Mouse (Mus musculus) adrenal gland, adult 2 months (tissue): ENCODE measurements around the gene Rgs9. TPM values are rescaled to one million over a fixed set of nuclear protein-coding genes. Genes with fewer than 3 reads are reported as not detected.
"Not testable (repeated sequence)": the region's sequence is repeated elsewhere in the genome, so short reads cannot be mapped to it uniquely, and the experiment has no call there.

Experiments used
- DNase-seq: peaks from one replicate; pipeline ENCODE4 v3.0.0; 2021
- polyA plus RNA-seq: library from polyadenylated mRNA; depleted of rRNA; stranded (reverse); fragments of >200 nt; gene quantifications from 2 replicates; pipeline ENCODE4 v1.2.3, GENCODE M21; 2012
- total RNA-seq, 2 experiments: library from RNA; stranded (reverse); gene quantifications; 2 replicates each; pipeline ENCODE4 v1.2.3; 2021

Gene Rgs9
- total and polyA plus RNA-seq, 3 experiments, result 2.8 to 6.0 (median 4.3) TPM

DNA sequence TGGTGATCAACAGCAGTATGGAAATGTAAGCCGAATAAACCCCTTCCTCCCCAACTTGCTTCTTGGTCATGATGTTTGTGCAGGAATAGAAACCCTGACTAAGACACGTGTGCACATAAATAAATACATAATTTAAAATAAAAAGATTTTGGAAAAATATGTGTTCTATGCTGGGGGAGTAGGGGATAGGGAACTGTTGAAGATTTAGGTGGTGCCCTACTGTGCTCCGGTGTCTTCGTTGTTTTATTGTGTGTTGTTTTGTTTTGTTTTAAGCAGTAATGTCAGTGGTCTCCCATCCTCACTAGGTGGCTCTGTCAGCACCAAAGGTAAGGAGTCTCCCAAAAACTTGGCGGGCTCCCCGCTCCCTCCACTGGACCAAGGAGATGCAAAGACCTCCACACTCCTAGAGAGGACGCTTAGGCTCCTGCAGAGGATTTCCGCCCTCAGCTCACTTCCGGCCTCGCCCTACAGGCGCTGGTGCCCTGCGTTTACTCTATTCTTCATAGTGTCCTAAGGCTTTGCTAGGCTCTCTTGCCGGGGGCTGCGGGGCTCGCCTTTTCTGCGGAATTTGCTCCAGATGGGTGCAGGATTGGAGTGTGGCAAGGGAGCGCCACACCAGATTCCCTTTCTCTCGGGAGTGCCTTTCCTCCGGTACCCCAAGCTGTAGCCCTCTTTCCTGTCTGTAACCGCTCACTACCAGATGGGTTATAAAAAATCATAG, 14.1 kb upstream of the Rgs9 start:
- peak; percentile 82 for DNase-seq

DNA sequence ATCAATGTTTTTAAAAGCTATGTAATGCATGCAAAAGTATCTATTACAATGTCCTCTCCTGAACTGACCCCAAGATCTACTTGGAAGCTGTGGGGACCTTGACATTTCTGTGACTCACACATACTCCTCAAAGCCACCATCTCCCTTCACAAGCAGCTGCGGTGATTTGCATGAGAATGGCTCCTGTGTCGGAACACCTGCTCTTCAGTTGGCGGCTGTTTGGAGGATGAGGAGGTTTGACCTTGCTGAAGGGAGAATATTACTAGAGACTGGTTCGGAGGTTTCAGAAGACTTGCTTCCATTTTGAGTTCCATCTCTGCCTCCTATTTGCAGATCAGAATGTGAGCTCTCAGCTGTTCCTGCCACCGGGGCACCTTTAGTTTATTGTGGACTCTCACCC, 7.8 kb upstream of the Rgs9 start:
- DNase-seq, result peak; percentile 23

DNA sequence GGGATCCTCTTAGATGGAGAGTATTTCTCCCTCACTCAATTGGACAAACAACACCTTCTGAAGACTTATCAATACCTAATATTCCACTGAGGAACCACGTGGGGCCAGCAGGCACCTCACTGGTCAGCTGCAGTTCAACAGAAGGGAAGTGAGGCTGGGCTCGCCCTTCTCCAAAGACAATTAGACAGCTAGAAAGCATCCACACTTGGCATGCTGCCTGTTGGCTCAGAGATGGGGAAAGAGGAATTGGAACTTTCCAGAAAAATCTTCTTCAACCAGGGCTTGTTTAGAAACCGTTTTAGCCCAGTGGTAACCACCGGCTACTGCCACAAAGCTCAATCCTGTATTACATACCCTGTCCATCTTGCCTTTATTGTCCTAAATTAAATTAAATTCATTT, 4.4 kb upstream of the Rgs9 start:
- DNase-seq, result peak; percentile 55

DNA sequence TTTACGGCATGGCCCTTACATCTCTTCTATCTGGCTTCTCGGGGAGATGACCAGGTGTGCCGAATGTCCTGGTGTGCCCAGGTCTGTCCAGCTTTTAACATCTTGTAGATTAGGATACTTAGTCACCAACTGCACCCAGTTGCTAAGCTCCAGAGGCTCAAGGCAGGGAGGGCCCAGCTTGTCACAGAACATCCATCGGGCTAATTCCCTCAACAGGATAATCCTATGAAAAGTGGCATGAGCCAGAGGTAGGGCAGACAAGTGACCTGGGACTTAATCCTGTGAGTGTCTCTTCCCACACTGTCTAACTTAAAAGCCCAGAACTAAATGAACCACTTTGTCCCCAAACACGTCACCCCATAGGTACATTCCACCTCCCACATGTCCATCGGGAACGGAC, 898 bp downstream of the Rgs9 start:
- DNase-seq, result no peak

DNA sequence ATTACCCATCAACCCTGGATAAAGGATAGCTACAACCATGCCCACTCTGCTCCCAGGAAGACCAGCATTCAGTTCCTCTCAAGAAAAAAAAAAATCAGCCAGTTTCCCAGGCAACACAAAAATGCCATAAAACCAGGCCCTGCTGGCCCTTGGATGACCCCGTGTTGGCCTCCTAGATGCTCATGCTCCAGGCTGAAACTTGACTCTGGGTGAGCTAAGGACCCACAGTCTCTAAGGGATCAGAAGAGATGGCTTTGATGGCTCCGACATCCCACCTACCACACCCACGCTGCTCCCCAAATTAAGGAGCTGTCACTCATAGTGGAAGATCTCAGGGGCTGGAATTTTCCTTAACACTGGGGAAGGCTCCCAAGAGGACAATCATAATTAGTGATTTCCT, 5.9 kb downstream of the Rgs9 start:
- no peak for DNase-seq

DNA sequence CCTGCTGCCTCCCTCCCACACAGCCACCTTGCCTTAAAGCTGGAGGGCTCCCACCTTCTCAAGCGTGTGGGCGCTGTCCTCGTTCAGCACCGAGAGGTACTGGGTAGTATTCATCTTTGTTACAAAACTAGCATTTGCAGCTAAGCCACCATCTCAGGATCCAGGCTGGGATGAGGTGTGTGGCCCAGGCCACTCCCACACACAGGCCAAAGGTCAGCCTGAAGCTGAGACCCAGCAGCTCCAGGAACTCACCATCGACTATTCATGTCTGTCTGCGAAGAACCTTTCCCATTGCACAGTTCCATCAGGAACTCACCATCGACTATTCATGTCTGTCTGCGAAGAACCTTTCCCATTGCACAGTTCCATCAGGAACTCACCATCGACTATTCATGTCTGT, 8.6 kb downstream of the Rgs9 start:
- DNase-seq, result not testable (repeated sequence)

DNA sequence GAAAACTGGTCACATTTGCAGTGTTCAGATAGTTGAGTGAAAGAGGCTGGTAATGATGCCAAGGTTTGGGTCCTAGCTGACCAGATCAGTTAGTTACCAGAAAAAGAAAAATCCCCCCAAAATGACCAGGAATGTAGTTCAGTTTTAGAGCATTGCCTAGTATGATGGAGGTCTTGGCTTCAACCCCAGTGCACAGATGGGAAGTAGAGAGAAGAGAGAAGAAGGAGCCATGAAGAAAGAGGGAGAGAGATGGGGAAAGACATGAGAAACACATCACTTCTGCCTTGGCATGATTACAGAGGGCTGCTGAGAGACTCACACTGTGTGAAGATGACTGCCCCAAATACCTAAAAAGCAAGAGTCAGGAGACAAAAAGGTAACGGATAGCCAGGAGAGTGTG, 13.1 kb downstream of the Rgs9 start:
- DNase-seq, result no peak

DNA sequence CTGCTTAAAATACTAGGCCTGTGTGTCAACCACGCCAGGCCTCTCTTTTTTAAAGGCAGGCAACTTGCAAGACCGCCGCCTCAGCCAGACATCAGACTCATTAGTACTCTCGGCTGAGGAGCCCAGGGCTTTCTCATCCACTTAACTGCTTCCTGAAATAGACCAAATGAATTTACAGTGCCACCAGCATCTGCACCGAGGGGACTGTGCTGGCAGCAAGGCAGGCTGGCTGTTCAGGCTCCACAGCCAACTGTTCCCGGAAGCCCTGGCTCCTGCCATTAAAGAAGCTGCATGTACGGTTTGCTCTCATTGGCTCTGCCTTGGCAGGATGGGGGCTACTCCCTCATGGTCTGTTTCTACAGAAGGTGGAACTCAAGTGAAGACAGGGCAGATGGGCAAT, 19.7 kb downstream of the Rgs9 start:
- peak; percentile 7 for DNase-seq

DNA sequence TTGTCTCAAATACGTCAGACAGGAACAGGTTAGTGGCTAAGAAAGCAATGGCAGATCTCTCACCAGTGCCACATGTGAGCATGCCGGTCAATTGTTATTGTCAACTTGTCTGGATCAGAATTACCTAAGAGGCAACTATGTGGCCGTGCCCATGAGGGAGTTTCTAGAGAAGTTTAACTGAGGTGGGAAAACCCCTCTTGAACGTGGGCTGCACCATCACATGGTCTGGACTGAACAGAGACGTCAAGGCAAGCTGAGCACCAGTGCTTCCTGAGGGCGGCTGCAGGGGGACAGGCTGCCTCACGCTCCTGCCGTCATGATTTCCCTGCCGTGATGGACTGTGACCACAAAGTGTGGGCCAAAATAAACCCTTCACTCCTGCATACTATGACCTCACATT, 26.5 kb downstream of the Rgs9 start:
- DNase-seq, result no peak

DNA sequence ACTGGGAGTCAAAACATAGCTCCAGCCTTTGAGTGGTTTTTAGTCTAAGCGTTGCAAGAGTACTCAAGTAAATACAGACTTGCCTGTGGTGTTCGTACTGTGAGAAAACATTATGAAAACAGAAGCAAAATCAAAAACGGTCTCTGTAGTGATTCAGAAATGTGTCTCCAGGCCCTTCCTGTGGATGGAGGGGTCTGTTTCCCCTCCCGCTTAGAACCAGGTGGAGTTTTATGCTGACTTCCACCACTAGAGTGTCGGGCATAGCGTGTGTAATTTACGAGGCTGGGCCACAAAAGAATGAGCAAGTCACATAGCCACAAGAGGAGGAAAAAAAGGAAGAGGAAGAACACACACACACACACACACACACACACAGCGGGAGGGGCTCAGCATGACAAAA, 27.6 kb downstream of the Rgs9 start:
- DNase-seq, result no peak

DNA sequence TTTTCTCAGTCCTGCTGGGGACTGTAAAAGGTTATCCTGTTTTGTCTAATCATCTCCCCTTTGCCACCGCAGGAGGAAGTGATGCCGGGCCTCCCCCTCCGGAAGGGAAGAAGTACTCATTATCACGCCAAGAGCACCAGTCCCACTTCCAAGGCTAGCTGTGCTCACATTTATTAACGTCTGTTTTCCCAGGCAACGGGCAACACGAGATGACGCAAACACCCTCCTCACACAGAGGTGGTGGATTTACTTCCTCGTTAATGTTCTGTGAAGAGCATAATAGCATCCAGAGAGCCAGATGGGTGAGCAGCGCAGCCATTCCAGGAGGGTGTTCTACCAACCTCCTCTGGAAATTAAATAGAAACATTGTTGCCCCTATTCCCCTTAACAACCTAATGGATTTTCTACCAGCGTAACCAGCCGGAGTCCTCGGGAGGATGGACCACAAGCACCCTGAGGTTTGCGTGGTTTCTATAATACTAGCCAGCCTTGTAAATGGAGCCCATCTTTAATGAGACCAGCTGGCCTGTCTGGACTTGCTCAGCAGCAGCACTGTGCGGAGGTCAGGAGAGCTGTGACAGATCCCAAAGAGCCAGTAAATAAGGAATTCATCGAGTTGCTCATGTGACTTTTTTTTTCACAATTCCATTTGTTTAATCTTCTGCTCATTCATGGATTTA, 28.1 kb downstream of the Rgs9 start:
- no peak for DNase-seq

DNA sequence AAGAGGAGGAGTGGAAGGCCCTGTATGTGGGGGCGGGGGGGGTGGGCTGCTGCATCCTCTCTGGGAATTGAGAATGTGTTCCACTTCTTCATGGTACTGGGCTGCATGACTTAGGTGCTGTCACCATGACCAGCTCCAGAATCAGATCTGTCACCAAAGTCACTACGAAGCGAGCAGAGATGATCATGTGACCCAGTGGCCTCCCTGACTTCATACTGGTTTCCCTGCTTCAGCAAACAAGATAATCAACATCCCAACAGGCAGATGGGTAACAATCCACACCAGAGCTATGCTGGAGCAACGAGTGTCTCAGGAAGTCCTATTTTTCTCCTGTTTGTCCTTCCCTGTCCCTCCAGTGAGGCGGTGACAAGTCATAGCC, 28.7 kb downstream of the Rgs9 start:
- DNase-seq, result no peak

DNA sequence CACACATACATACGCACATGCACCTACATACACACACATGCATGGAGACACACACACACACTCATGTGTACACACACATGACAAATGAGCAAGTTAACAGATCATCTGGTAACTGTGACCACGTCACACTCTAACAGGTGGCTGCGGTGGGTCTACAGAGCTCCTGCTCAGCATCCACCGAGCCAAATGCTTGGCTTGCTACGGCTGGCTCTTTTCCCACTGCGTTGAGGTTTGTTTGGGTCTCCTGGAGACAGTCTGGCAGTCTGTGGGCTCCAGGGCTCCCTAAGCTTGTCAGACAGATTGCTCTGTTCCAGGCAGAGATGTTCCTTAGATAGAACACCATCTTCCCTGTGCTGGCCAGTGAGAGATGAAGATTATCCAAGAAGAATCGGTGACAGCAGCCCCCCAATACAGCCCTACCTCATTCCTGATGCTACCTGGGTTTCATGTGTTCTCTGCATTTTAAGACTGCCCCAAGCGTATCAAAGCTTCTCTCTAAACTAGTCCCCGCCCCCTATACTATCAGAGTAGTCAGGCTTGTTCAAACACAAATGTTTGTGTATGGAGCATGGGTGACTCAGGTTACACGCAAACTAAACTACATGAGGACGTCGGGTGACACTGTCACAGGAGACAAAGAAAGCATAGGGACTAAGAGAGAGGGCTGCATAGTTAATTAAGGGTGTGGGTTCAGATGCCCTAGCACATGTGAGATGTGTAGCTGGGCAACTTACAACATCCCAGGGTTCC, 31.6 kb downstream of the Rgs9 start:
- no peak for DNase-seq

DNA sequence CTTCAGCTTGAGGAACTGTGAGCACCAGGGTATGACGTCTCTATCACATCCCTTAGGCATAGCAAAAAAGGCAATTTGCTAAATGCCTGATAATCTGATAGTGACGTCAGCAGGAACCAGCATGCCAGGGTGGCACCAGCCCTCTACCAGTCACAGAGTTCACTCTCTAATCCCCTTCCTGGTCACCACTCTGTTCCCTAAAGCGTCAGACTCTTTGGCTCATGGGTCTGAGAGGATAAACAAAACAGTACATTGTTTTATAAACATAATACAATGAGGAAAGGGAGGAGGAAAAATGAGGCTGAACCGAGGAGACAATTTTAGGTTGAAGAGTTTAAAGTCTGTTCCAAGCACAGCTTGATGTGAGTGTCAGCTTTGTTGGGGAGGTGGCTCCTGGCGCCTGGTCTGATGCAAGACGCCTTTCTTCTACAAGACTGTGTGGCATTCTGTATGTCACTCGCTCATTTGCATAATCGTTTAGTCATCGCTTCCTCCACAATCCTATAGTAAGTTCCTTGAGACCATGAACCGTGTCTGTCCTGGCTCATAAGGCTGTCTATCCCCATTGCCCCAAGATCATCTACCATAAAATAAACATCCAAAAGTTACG, 33.7 kb downstream of the Rgs9 start:
- no peak for DNase-seq

DNA sequence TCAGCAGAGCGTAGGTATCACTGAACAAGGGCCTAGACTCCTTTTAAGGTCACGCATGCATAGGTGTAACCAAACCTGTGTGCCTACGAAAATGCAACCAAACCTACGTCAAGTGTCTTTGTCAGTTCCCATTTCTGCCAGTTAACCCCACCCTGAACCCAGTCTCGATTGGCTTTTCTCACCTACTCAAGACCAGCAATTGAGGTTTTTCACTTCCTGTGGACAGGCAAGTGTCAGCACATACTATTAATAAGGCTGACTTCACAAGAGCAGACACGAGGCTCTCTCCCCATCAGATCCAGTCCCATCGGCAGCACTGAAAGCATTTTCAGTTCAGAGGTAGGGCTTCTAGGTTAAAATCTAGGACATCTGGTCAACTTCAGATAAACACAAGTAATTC, 37.4 kb downstream of the Rgs9 start:
- DNase-seq, result no peak

DNA sequence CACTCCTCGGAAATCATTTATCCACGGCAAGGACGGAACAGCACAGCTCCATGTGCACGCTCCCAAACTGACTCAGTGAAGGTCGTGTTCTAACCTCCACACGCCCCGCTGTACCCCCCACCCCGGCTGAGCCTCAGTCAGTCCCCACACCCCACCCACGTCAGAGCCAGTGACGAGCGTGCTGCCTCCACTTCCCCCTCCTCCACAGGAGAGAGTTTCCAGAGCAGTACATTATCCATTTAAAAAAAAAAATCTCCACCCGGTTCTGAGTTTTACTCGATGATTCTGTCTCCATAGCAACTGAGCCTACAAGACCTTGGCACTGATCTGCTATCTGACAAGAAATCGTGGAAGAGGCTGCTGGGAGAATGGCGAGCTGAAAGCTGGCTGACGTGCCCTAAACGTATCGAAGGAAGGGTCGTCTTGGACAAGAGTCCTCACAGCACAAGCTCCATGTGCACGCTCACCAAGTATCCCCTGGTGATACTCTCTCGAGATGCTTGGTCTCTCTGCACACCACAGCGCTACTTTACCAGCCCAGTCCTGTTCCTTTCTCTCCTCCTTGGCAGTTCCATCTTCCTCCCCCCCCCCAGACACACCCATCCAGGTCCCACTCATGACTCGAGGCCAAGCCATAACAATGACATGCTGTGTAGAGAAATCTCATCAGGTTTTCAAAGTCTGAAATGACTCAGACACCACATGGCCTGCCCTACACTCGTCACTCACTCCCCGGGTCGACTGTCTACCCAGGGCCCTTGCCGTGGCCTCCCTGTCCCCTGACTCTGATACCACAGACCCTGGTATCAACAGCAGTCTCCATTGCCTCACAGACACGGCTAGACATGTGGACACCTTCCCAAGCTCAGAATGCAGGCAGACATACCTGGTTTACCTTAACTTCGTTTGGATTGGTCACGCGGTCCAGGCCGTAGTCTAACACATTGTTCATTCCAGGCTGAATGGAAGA, 38.7 kb downstream of the Rgs9 start:
- peak; percentile 67 for DNase-seq

DNA sequence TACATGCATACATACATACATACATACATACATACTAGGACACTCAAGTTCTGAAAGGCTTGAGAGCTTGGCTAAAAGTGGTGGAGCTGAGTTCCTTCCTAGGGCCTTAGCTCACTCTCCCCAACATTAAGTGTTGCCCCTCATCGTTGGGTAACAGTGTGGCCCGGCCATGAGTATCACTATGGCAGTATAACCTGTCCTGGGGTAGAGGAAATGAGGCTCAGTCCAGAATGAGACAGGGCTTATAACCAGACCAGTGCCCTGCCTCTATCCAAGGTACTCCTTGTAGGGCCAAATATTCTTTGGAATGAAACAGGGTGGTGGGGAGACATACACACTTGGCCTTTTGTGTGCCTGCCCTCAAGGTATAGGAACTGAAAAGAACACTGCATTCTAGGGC, 40.1 kb downstream of the Rgs9 start:
- no peak for DNase-seq

DNA sequence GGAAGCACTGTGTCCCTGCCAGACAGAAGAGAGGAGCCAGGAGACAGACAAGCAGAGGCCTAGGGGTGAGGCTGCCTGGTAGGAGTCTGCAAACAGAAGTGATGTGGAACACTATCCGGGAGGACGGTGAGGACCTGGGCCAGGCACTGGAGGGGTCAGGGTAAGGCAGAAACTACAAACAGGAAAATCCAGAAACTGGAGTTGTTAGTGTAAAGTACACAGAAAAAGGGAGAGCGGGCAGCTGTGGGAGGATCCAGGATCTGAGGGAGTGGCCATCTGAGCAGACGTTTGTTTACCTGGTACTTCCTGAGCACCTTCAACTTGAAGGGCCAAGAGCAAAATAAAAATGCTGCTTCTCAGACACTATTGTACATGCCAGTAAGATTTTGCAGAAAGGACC, 42.9 kb downstream of the Rgs9 start:
- no peak for DNase-seq

DNA sequence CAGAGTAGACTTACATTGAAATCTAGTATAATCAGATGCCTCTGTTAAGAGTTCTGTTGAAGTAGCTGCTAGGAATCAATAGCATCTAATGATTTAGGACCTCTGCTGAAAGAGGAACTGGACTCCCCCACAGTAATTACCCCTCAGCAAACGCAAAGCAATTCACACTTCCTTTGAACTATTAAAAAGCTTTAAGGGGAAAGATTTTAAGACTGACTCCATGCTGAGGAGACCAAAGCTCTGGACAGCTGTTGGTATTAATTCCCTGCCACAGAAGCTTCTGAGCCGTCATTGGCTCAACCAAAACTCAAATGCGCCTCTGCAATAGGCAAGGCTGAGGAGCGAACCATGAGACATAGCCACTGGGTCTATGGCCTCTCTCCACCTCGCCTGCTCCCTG, 45.4 kb downstream of the Rgs9 start:
- DNase-seq, result no peak

DNA sequence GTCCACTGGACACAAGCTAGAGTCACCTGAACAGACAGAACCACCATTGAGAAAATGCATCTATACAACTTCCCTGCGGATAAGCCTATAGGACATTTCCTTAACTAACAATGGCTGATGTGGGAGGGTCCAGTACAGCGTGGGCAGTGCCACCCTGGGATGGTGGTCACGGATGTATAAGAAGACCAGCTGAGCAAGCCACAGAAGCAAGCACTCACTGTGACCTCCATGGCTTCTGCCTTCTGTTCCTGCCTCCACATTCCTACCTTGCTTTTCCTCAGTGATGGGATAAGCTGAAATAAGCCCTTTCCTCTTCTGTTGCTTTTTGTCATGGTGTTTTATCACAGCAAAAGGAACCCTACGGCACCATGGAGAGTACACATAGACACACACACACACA, 47.4 kb downstream of the Rgs9 start:
- DNase-seq, result no peak

DNA sequence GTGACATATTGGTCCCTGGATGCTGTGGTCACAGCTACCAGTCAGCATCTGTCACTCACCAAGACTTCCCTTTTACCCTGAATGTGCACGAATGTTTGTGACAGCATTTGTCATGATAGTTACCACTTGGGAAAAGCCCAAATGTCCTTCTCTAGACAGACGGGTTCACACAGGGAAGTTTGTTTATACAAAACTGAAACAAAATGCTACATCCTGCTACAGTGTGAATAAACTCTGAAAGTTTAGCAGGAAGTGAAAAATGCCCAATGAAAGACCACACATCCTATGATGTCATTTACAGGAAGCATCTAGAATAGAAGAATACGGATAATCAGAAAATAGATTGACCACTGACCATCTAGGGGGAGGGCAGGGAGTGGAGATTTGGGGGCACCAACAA, 51.0 kb downstream of the Rgs9 start:
- no peak for DNase-seq
